Mouse (Mus musculus) neural tube, embryonic 11.5 days (tissue): ENCODE data around the gene Tmem94. TPM values are rescaled to one million over a fixed set of nuclear protein-coding genes. Genes with fewer than 3 reads are reported as not detected.
"Not testable (repeated sequence)": the region's sequence is repeated elsewhere in the genome, so short reads cannot be mapped to it uniquely, and the experiment has no call there.

ENCODE experiments used
- ATAC-seq: fragments of 200-750 bp; cut with Nextera tagmentation; 2 replicates; pipeline ENCODE4 v1.8.0; 2017; ENCODE audit warnings: moderate number of reproducible peaks, mild to moderate bottlenecking, moderate TSS enrichment, moderate library complexity; ENCODE audit not compliant: insufficient read depth, low FRiP score, low TSS enrichment
- DNase-seq: peaks from one replicate; pipeline ENCODE4 v3.0.0-alpha.2; 2015; ENCODE audit warnings: low spot score
- H3K27ac ChIP-seq: fragments of 300-500 bp; sonication (generic); 2 replicates; pipeline ENCODE4 v1.5.1; 2014; ENCODE audit warnings: low read depth, mild to moderate bottlenecking, low read length
- H3K27me3 ChIP-seq: fragments of 300-500 bp; sonication (generic); 2 replicates; pipeline ENCODE4 v1.6.1; 2014; ENCODE audit warnings: mild to moderate bottlenecking, low read length, mixed read lengths; ENCODE audit not compliant: control insufficient read depth, insufficient read depth
- H3K36me3 ChIP-seq: fragments of 300-500 bp; sonication (generic); 2 replicates; pipeline ENCODE4 v1.6.1; 2014; ENCODE audit warnings: mild to moderate bottlenecking, low read length, moderate library complexity, mixed read lengths; ENCODE audit not compliant: control insufficient read depth, insufficient read depth
- H3K4me1 ChIP-seq: fragments of 300-500 bp; sonication (generic); 2 replicates; pipeline ENCODE4 v1.6.1; 2014; ENCODE audit warnings: low read length, mixed read lengths; ENCODE audit not compliant: control insufficient read depth, insufficient read depth
- H3K4me2 ChIP-seq: fragments of 300-500 bp; sonication (generic); 2 replicates; pipeline ENCODE4 v1.6.1; 2014; ENCODE audit warnings: low read depth, mild to moderate bottlenecking, moderate library complexity
- H3K4me3 ChIP-seq: fragments of 300-500 bp; sonication (generic); 2 replicates; pipeline ENCODE4 v1.5.1; 2014; ENCODE audit warnings: low read depth, low read length
- H3K9ac ChIP-seq: fragments of 300-500 bp; sonication (generic); 2 replicates; pipeline ENCODE4 v1.6.1; 2014; ENCODE audit warnings: mild to moderate bottlenecking, low read length
- H3K9me3 ChIP-seq: fragments of 300-500 bp; sonication (generic); 2 replicates; pipeline ENCODE4 v1.6.1; 2016; ENCODE audit warnings: low read length; ENCODE audit not compliant: control insufficient read depth
- WGBS: fragments of 180-500 bp; shearing (Covaris S2); extraction: QIAGEN DNeasy Blood & Tissue Kit; methylation state at CpG from one replicate; pipeline ENCODE4 v1.1.7; 2014; 5-methylcytosine and 5-hydroxymethylcytosine counted together
- polyA plus RNA-seq: library from polyadenylated mRNA; unstranded; fragments of >200 nt; fragmentation: Nextera tagmentation; extraction: Ambion mirVana; gene quantifications from 2 replicates; pipeline ENCODE4 v1.2.1, GENCODE M21; 2014

The Tmem94 gene
- polyA plus RNA-seq, 1 experiment from 2014 or later = 18.6 TPM

DNA sequence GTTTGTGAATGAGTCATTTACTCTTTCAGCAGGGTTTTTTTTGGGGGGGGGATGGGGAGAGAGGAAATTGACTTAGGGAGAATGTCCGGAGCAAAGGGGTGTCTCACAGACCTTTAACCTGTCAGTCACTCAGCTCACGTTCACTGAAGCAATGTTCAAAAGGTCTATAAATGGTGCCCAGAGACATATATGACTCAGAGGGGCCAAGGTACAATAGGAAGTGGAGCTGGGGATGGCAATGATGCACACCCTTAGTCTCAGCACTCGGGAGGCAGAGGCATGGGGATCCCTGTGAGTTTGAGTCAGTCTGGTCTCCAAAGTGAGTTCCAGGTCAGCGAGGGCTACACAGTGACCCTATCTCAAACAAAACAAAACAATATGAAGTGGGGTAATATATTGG lies 11.7 kb upstream of the Tmem94 start:
- no peaks in the 10 kb centered on the region for H3K36me3 ChIP-seq
- ATAC-seq = no peak

GRCm38 (mm10) chr11:115762176-115762575 lies 3.1 kb upstream of the Tmem94 start:
- H3K9me3 ChIP-seq, H3K4me1 ChIP-seq, H3K36me3 ChIP-seq, H3K9ac ChIP-seq, H3K4me2 ChIP-seq, H3K27me3 ChIP-seq, DNase-seq, ATAC-seq, H3K4me3 ChIP-seq, H3K27ac ChIP-seq: not testable (repeated sequence)
- WGBS = 95% methylated on average over 7 of the region's 7 CpGs

More for the DNA sequence above, 11.7 kb upstream of the Tmem94 start:
- Histone ChIP-seq H3K9me3 (no peaks in the 10 kb centered on the region), H3K4me3 (no peak overlapping the region), H3K27ac (no peak overlapping the region), H3K27me3 (no peaks in the 10 kb centered on the region), H3K9ac (no peak overlapping the region), H3K4me1 (no peaks in the 10 kb centered on the region), H3K4me2 (no peak overlapping the region)
- no peak for DNase-seq
- WGBS = 76% methylated on average over 4 of the region's 4 CpGs

GRCm38 (mm10) chr11:115764698-115765097 lies 535 bp upstream of the Tmem94 start:
- peak overlapping the region; percentile 81 for H3K4me3 ChIP-seq
- peak overlapping the region; percentile 42 for H3K4me2 ChIP-seq
- no peaks in the 10 kb centered on the region for H3K9me3 ChIP-seq
- no peaks in the 10 kb centered on the region for H3K36me3 ChIP-seq
- ATAC-seq = no peak
- H3K9ac ChIP-seq = peak overlapping the region; percentile 97
- no peak overlapping the region for H3K27ac ChIP-seq
- H3K27me3 ChIP-seq = no peaks in the 10 kb centered on the region
- no peak for DNase-seq
- 30% methylated on average over 2 of the region's 2 CpGs for WGBS
- peaks cover 10% of the 10 kb centered on the region; the same call in 1 of the 2 replicates for H3K4me1 ChIP-seq

DNA sequence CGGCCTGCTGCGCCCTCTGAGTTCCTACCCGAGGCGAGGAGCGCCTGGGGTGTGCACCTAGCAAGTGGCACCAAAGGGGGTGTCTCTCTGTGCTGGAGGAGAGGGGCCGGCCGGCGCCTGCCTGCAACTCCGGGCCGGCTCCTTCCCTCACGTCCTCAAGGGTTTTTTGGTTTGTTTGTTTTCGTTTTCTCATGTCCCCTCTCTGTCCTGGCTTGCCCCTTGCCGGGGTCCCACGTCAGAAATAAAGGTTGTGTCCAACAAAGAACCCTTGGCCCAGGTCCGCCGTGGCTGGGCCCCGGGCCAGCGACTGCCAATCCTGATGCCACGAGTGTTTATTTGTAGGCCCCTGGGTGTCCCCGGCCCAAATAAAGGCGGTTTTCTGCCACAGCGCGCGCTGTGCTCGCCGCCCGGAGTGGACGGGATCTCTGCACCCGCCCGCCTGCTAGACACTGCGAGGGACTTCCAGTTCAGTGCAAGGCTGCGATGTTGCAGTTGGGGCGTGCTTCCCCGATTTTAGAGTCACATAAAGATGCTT lies 441 bp downstream of the Tmem94 start:
- ATAC-seq (peak; percentile 80), DNase-seq (peak; percentile 69)
- Histone ChIP-seq H3K4me3 (peak overlapping the region; percentile 81), H3K9me3 (no peaks in the 10 kb centered on the region), H3K27me3 (no peaks in the 10 kb centered on the region), H3K27ac (peak overlapping the region; percentile 80), H3K36me3 (no peaks in the 10 kb centered on the region), H3K4me2 (peak overlapping the region; percentile 84), H3K4me1 (peaks cover 10% of the 10 kb centered on the region; the same call in 1 of the 2 replicates), H3K9ac (peak overlapping the region; percentile 97)
- WGBS = under 1% methylated on average over 34 of the region's 34 CpGs

DNA sequence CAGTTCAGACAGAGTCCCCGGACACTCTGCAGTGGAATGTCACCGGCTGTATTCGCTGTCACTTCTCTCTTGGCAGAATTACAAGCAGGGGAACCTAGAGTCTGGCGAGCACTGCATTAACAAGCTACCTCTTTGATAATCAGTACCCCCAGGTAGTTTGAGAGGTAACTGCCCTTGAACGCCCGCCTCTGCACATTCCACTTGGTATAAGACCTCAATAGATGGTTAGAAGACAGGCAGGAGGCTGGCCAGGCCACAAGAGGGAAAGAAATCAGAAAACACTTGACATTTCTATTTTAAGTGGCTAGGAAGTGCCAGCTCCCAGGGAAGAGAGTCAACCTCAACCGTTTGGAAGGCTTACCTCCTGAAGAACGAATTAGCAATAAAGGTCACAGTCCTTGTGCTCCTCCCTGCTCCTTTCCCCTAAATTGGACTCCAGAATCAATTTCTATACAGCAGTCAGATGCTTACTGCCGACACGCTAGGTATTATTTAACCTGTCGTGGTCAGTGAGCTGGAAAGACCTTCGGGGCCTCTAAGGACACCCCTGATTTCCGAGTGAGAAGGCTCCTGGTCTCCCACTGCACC lies 1.2 kb downstream of the Tmem94 start:
- no peak for DNase-seq
- no peaks in the 10 kb centered on the region for H3K27me3 ChIP-seq
- ATAC-seq = no peak
- H3K36me3 ChIP-seq = no peaks in the 10 kb centered on the region
- WGBS = 50% methylated on average over 13 of the region's 13 CpGs
- peak overlapping the region; percentile 97 for H3K9ac ChIP-seq
- peak overlapping the region; percentile 84 for H3K4me2 ChIP-seq
- H3K4me1 ChIP-seq = peaks cover 10% of the 10 kb centered on the region; the same call in 1 of the 2 replicates
- H3K9me3 ChIP-seq = no peaks in the 10 kb centered on the region
- H3K4me3 ChIP-seq = peak overlapping the region; percentile 81
- 0 out of 2 replicates have a peak overlapping the region, but pooled peaks have one; percentile 80 for H3K27ac ChIP-seq

- Histone ChIP-seq H3K4me2 (peak overlapping the region; percentile 84; the same call in 1 of the 2 replicates), H3K36me3 (no peaks in the 10 kb centered on the region), H3K9me3 (no peaks in the 10 kb centered on the region), H3K4me3 (no peak overlapping the region), H3K27me3 (no peaks in the 10 kb centered on the region), H3K4me1 (peaks cover 10% of the 10 kb centered on the region; the same call in 1 of the 2 replicates), H3K27ac (no peak overlapping the region), H3K9ac (no peak overlapping the region)
- DNase-seq = no peak
- no peak for ATAC-seq
- WGBS = 95% methylated on average over 8 of the region's 8 CpGs
These were observed 1.7 kb downstream of the Tmem94 start for GRCm38 (mm10) chr11:115766981-115767380.

GRCm38 (mm10) chr11:115768896-115769295 lies 3.7 kb downstream of the Tmem94 start:
- H3K9me3 ChIP-seq = no peaks in the 10 kb centered on the region
- H3K27ac ChIP-seq = peak overlapping the region; percentile 44; the same call in 1 of the 2 replicates
- H3K4me1 ChIP-seq = peaks cover 10% of the 10 kb centered on the region; the same call in 1 of the 2 replicates
- no peak for ATAC-seq
- no peak overlapping the region for H3K9ac ChIP-seq
- H3K36me3 ChIP-seq = no peaks in the 10 kb centered on the region
- H3K4me2 ChIP-seq = no peak overlapping the region
- 84% methylated on average over 3 of the region's 3 CpGs for WGBS
- H3K4me3 ChIP-seq = no peak overlapping the region
- no peak for DNase-seq
- H3K27me3 ChIP-seq = no peaks in the 10 kb centered on the region

DNA sequence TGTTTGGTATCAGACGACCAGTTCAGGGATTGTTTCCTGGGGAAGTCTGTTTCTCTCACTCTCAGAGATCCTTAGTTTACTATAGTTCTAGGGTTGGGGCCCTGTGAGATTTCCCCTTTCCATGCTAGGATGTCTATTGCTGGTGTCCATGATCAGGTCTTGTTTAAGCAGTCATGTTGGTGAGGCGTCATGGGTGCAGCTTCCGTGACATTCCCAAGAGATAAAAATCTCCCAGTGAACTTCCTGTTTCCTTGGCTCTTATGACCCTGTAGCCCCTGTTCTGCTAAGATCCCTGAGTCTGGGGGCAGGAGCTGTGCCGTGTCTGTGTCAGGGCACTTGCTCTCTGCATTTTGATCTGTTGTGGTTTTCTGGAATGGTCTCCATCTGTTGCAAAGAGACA lies 9.4 kb downstream of the Tmem94 start:
- no peak overlapping the region for H3K27ac ChIP-seq
- WGBS = 74% methylated on average over 4 of the region's 4 CpGs

More for the DNA sequence above, 9.4 kb downstream of the Tmem94 start:
- Histone ChIP-seq H3K9ac (no peak overlapping the region), H3K36me3 (no peaks in the 10 kb centered on the region), H3K4me1 (peaks cover 11% of the 10 kb centered on the region), H3K27me3 (no peaks in the 10 kb centered on the region), H3K9me3 (no peaks in the 10 kb centered on the region), H3K4me3 (no peak overlapping the region), H3K4me2 (no peak overlapping the region)
- DNase-seq (no peak), ATAC-seq (no peak)
